Mouse (Mus musculus) bone marrow, adult 2 months (tissue): Measurements from ENCODE around the gene Urod.

Experiments
- CTCF ChIP-seq: fragments of 200-500 bp; IDR thresholded peaks from 2 replicates; pipeline ENCODE4 v1.5.1; 2011; ENCODE audit warnings: low read length, control low read depth; ENCODE audit not compliant: control insufficient read depth, insufficient read depth
- POLR2A ChIP-seq: fragments of 200-500 bp; IDR thresholded peaks from 2 replicates; pipeline ENCODE4 v1.6.1; 2011; ENCODE audit warnings: low read depth, mild to moderate bottlenecking, control low read depth, low read length, borderline replicate concordance; ENCODE audit not compliant: control insufficient read depth

DNA sequence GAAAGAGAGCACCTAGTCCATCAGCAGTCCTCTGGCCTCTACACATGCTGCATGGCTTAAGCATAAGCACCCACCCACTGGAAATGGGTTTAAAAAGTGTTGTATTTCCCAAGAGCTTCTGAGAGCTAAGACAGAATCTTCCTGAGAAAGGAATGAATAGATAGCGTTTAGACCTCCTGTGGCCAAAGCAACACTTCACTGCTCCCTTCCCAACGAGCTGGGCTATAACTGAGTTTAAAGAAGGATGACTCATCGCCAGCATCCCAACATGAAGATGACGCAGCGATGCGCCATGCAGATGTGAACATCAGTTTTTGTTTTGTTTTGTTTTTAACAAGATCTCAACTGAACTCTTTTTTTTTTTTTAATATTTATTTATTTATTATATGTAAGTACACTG is 19.4 kb upstream of the Urod start:
- TF ChIP-seq POLR2A: no peak
- TF ChIP-seq CTCF: no peak
